Mouse (Mus musculus) lung, postnatal 0 days (tissue): ENCODE measurements around the gene Nrp2.

ENCODE experiments used
- CTCF ChIP-seq: IDR thresholded peaks from 2 replicates; pipeline ENCODE4 v1.5.1; 2016; ENCODE audit warnings: antibody characterized with exemption, mild to moderate bottlenecking
- EP300 ChIP-seq: IDR thresholded peaks from 2 replicates; pipeline ENCODE4 v1.6.1; 2016; ENCODE audit warnings: antibody characterized with exemption, mild to moderate bottlenecking, control low read depth

DNA sequence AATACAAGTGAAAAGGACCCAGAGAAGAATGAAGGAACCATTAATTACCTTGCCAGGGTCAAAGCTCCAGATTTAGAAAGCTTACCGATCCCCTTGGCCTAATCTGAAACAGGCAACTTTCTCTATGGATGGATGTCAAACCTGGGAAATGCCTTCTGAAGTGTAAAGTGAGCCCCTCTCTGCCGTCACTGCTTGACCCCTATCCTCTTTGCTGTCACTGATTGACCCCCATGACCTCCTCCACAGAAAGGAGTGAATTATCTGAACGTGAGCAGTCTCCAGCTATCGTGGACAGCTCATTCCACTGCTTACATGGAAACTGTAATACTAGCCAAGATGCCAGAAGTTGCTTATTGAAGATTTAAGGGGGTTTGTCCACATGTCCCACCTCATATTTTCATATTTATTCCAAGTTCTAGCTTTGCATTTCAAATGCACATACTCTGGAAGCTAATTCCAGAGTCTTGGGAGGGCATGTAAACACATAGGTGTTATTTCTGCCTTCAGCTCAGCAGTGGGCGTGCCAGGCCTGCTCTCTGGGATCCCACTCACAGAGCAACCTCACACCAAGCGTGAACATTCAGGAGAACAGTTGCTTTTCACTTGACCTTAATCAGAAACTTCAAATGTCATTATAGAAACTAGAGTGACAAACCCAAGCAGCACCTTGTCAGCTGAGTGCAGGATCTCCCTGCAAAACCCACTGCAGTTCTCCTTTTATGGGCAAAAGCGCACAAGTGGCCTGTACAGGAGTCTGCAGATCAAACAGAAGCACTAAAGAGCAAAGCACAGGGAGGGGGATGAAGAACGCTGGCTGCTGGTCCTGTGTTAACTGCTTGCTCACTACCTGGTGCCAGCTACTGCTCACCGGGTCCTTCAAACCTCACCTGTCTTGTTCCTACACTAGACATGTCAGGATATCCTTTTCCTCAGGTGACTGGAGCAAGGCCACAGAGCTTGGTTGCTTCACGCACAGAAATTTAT lies 109.9 kb downstream of the Nrp2 start:
- no peak for TF ChIP-seq CTCF
- no peak for TF ChIP-seq EP300
